In the genomic region with DNA sequence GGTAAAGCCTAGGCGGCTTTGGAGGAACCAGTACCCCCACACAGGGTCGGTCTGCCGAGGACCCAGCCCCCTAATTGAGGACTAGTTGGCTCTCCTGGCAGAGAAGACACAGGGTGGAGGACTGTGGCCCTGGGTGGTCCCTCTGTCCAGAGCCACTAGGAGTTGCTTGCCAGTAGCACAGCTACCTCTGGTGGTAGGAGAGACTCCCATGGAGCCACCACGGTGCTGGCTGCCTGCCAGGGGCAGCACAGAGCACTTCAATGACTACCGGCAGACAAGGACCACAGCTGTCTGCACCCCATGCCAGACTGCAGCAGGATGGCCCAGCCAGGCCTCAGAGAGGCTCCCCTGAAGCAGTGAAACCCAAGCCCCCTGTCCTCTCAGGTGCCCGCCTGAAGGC, we compare ENCODE assay signal across 8 mouse cellular contexts. TPM values are rescaled to one million over a fixed set of nuclear protein-coding genes. Genes with fewer than 3 reads are reported as not detected.
A peak's percentile ranks its signal among the peaks of the same experiment; 100 is the strongest.
DNase-seq lines count a peak whose midpoint lies in the region; ATAC-seq lines count a peak whose summit lies in the region.

No protein-coding gene starts in this region.

- no peak overlapping the region for H3K4me3 ChIP-seq in midbrain, embryonic 10.5 days
- H3K4me3 ChIP-seq in midbrain, embryonic 16.5 days (ENCODE audit: low read depth, low read length) = no peak overlapping the region
- no peak overlapping the region for H3K4me3 ChIP-seq in forebrain, embryonic 15.5 days
- H3K4me3 ChIP-seq in limb, embryonic 15.5 days = no peak overlapping the region
- H3K4me3 ChIP-seq in neural tube, embryonic 13.5 days = no peak overlapping the region

- ATAC-seq in midbrain, embryonic 16.5 days = no peak
- ATAC-seq in forebrain, embryonic 15.5 days (replicated peaks) = peak; percentile 43; the same call in 1 of the 2 replicates
- peak; percentile 6 to 54; a peak in 2 of 4 replicates for ATAC-seq in hematopoietic stem cell, adult 5-6 weeks (replicated peaks in 1 of 2; ENCODE audit: insufficient read depth in 1 of 2, low FRiP score in 2 of 2, low TSS enrichment in 1 of 2, low read depth in 1 of 2, poor library complexity in 2 of 2, severe bottlenecking in 2 of 2)
- ATAC-seq in limb, embryonic 15.5 days (ENCODE audit: insufficient number of reproducible peaks, low FRiP score, low TSS enrichment, low read depth) = 0 out of 2 replicates have a peak, but pooled peaks have one; percentile 35
- ATAC-seq in neural tube, embryonic 13.5 days (ENCODE audit: low read depth) = peak; percentile 73
- ATAC-seq in erythroid progenitor cell, adult 5-6 weeks (replicated peaks; ENCODE audit: low FRiP score, poor library complexity, severe bottlenecking) = no peak; the same call in 1 of the 2 replicates

- peak; percentile 28 for DNase-seq in midbrain, embryonic 10.5 days (ENCODE audit: low spot score)
- DNase-seq in adrenal gland, postnatal 10 days = peak; percentile 87

- H3K9me3 ChIP-seq in midbrain, embryonic 10.5 days (replicated peaks) = no peaks in the 10 kb centered on the region
- H3K9me3 ChIP-seq in midbrain, embryonic 16.5 days (replicated peaks; ENCODE audit: control insufficient read depth, low read length, poor library complexity, severe bottlenecking) = no peaks in the 10 kb centered on the region
- no peaks in the 10 kb centered on the region for H3K9me3 ChIP-seq in forebrain, embryonic 15.5 days
- H3K9me3 ChIP-seq in limb, embryonic 15.5 days = no peaks in the 10 kb centered on the region
- no peaks in the 10 kb centered on the region for H3K9me3 ChIP-seq in neural tube, embryonic 13.5 days

- H3K27ac ChIP-seq in midbrain, embryonic 10.5 days (replicated peaks) = peak overlapping the region; percentile 30; the same call in 1 of the 2 replicates
- H3K27ac ChIP-seq in midbrain, embryonic 16.5 days (ENCODE audit: low read length) = no peak overlapping the region
- H3K27ac ChIP-seq in forebrain, embryonic 15.5 days (replicated peaks) = no peak overlapping the region
- no peak overlapping the region for H3K27ac ChIP-seq in limb, embryonic 15.5 days
- H3K27ac ChIP-seq in neural tube, embryonic 13.5 days (replicated peaks) = peak overlapping the region; percentile 75

- H3K9ac ChIP-seq in midbrain, embryonic 16.5 days (ENCODE audit: low read depth, low read length) = no peak overlapping the region
- no peak overlapping the region for H3K9ac ChIP-seq in forebrain, embryonic 15.5 days (replicated peaks)
- no peak overlapping the region for H3K9ac ChIP-seq in limb, embryonic 15.5 days
- H3K9ac ChIP-seq in neural tube, embryonic 13.5 days = no peak overlapping the region

- H3K4me2 ChIP-seq in midbrain, embryonic 16.5 days (ENCODE audit: low read length) = no peak overlapping the region
- no peak overlapping the region for H3K4me2 ChIP-seq in forebrain, embryonic 15.5 days (replicated peaks)
- no peak overlapping the region for H3K4me2 ChIP-seq in limb, embryonic 15.5 days
- H3K4me2 ChIP-seq in neural tube, embryonic 13.5 days = no peak overlapping the region

- no peaks in the 10 kb centered on the region for H3K36me3 ChIP-seq in midbrain, embryonic 10.5 days
- no peaks in the 10 kb centered on the region for H3K36me3 ChIP-seq in midbrain, embryonic 16.5 days (ENCODE audit: control insufficient read depth, insufficient read depth, low read length)
- H3K36me3 ChIP-seq in forebrain, embryonic 15.5 days = no peaks in the 10 kb centered on the region
- no peaks in the 10 kb centered on the region for H3K36me3 ChIP-seq in limb, embryonic 15.5 days
- H3K36me3 ChIP-seq in neural tube, embryonic 13.5 days = no peaks in the 10 kb centered on the region

- 32% methylated on average over 6 of the region's 6 CpGs for WGBS in midbrain, embryonic 10.5 days
- 33% methylated on average over 6 of the region's 6 CpGs for whole genome bisulfite sequencing in midbrain, embryonic 16.5 days
- WGBS in forebrain, embryonic 15.5 days = 28% methylated on average over 6 of the region's 6 CpGs
- WGBS in limb, embryonic 15.5 days = 22% methylated on average over 6 of the region's 6 CpGs
- WGBS in neural tube, embryonic 13.5 days = 30% methylated on average over 6 of the region's 6 CpGs

- H3K27me3 ChIP-seq in midbrain, embryonic 10.5 days (ENCODE audit: low read depth, poor library complexity, severe bottlenecking) = peaks cover 8% of the 10 kb centered on the region; the same call in 1 of the 2 replicates
- no peaks in the 10 kb centered on the region for H3K27me3 ChIP-seq in midbrain, embryonic 16.5 days (ENCODE audit: control insufficient read depth, insufficient read depth, low read depth, low read length)
- no peaks in the 10 kb centered on the region for H3K27me3 ChIP-seq in forebrain, embryonic 15.5 days
- no peaks in the 10 kb centered on the region for H3K27me3 ChIP-seq in limb, embryonic 15.5 days
- no peaks in the 10 kb centered on the region for H3K27me3 ChIP-seq in neural tube, embryonic 13.5 days

- peaks cover 13% of the 10 kb centered on the region for H3K4me1 ChIP-seq in midbrain, embryonic 10.5 days
- H3K4me1 ChIP-seq in midbrain, embryonic 16.5 days (ENCODE audit: control insufficient read depth, insufficient read depth, low read length) = no peaks in the 10 kb centered on the region
- H3K4me1 ChIP-seq in forebrain, embryonic 15.5 days = peaks cover 14% of the 10 kb centered on the region
- peaks cover 21% of the 10 kb centered on the region for H3K4me1 ChIP-seq in limb, embryonic 15.5 days
- H3K4me1 ChIP-seq in neural tube, embryonic 13.5 days (replicated peaks) = peaks cover 29% of the 10 kb centered on the region

RNA-seq across cellular contexts. Expression of gene Abtb1, which starts 15.2 kb away (rescaled TPM):
- 22.5 and 26.3 TPM in 2 replicates for polyA plus RNA-seq in midbrain, embryonic 10.5 days (2016; fragmentation: Nextera tagmentation; extraction: Ambion mirVana)
- 37.3 and 40.7 TPM in 2 replicates for polyA plus RNA-seq in midbrain, embryonic 16.5 days (2015; fragmentation: Nextera tagmentation; extraction: Ambion mirVana)
- total RNA-seq in adrenal gland, postnatal 10 days (2021) = 10 to 100 TPM; 21.9 to 30.5 TPM
- 37.6 and 40.0 TPM in 2 replicates for polyA plus RNA-seq in forebrain, embryonic 15.5 days (2015; fragmentation: Nextera tagmentation; extraction: Ambion mirVana)
- 51.2 and 82.1 TPM in 2 replicates for total RNA-seq in hematopoietic stem cell, adult 5-6 weeks (2017)
- 29.9 and 33.3 TPM in 2 replicates for polyA plus RNA-seq in limb, embryonic 15.5 days (2015; fragmentation: Nextera tagmentation; extraction: Ambion mirVana)
- polyA plus RNA-seq in neural tube, embryonic 13.5 days (2015; fragmentation: Nextera tagmentation; extraction: Ambion mirVana) = 43.1 and 43.4 TPM in 2 replicates
- 49.4 and 49.9 TPM in 2 replicates for total RNA-seq in erythroid progenitor cell, adult 5-6 weeks (2015; ENCODE audit: low replicate concordance)
- 112 and 178 TPM in 2 replicates for total RNA-seq in erythroid progenitor cell, adult 5-6 weeks (2017; ENCODE audit: low replicate concordance)

RNA-seq across cellular contexts. Expression of gene Podxl2, which starts 48.3 kb away (rescaled TPM):
- polyA plus RNA-seq in midbrain, embryonic 10.5 days (2016; fragmentation: Nextera tagmentation; extraction: Ambion mirVana) = 69.4 and 117 TPM in 2 replicates
- 662 and 671 TPM in 2 replicates for polyA plus RNA-seq in midbrain, embryonic 16.5 days (2015; fragmentation: Nextera tagmentation; extraction: Ambion mirVana)
- 10 to 100 TPM; 27.8 to 28.3 TPM for total RNA-seq in adrenal gland, postnatal 10 days (2021)
- polyA plus RNA-seq in forebrain, embryonic 15.5 days (2015; fragmentation: Nextera tagmentation; extraction: Ambion mirVana) = 590 and 608 TPM in 2 replicates
- total RNA-seq in hematopoietic stem cell, adult 5-6 weeks (2017) = 2.5 TPM in 1 of 2 replicates, not detected in the other
- polyA plus RNA-seq in limb, embryonic 15.5 days (2015; fragmentation: Nextera tagmentation; extraction: Ambion mirVana) = 85.6 and 88.3 TPM in 2 replicates
- 548 and 565 TPM in 2 replicates for polyA plus RNA-seq in neural tube, embryonic 13.5 days (2015; fragmentation: Nextera tagmentation; extraction: Ambion mirVana)
- total RNA-seq in erythroid progenitor cell, adult 5-6 weeks (2015; ENCODE audit: low replicate concordance) = not detected in 2 replicates
- total RNA-seq in erythroid progenitor cell, adult 5-6 weeks (2017; ENCODE audit: low replicate concordance) = 12.3 TPM in 1 of 2 replicates, not detected in the other

Comparison
In these comparisons a context has a peak if more than half of its experiments do, and no peak if none do; other contexts are left out.
1. H3K27ac ChIP-seq: peak in midbrain, embryonic 10.5 days (single experiment) and neural tube, embryonic 13.5 days (single experiment); none in midbrain, embryonic 16.5 days (single experiment), forebrain, embryonic 15.5 days (single experiment) and limb, embryonic 15.5 days (single experiment).
2. ATAC-seq: peak in forebrain, embryonic 15.5 days (single experiment), hematopoietic stem cell, adult 5-6 weeks (2 of 2), limb, embryonic 15.5 days (single experiment) and neural tube, embryonic 13.5 days (single experiment); none in midbrain, embryonic 16.5 days (single experiment) and erythroid progenitor cell, adult 5-6 weeks (single experiment).